Mouse (Mus musculus) midbrain, postnatal 0 days (tissue): ENCODE results near the gene Lrrc55. TPM values are rescaled to one million over a fixed set of nuclear protein-coding genes. Genes with fewer than 3 reads are reported as not detected.
"Not testable (repeated sequence)": the region's sequence is repeated elsewhere in the genome, so short reads cannot be mapped to it uniquely, and the experiment has no call there.

Source experiments
- ATAC-seq: fragments of 200-750 bp; cut with Nextera tagmentation; 2 replicates; pipeline ENCODE4 v1.8.0; 2017; ENCODE audit warnings: moderate number of reproducible peaks, mild to moderate bottlenecking, moderate TSS enrichment, moderate library complexity; ENCODE audit not compliant: low FRiP score
- DNase-seq: peaks from one replicate; pipeline ENCODE4 v3.0.0-alpha.2; 2015; ENCODE audit warnings: low spot score
- H3K27ac ChIP-seq: fragments of 300-500 bp; sonication (generic); 2 replicates; pipeline ENCODE4 v1.5.1; 2014; ENCODE audit warnings: low read depth, mild to moderate bottlenecking, low read length, mixed read lengths
- H3K27me3 ChIP-seq: fragments of 300-500 bp; sonication (generic); 2 replicates; pipeline ENCODE4 v1.6.1; 2014; ENCODE audit warnings: low read length, control low read depth, mixed read lengths; ENCODE audit not compliant: insufficient read depth
- H3K36me3 ChIP-seq: fragments of 300-500 bp; sonication (generic); 2 replicates; pipeline ENCODE4 v1.6.1; 2014; ENCODE audit warnings: low read length, control low read depth, mixed read lengths; ENCODE audit not compliant: insufficient read depth
- H3K4me1 ChIP-seq: fragments of 300-500 bp; sonication (generic); 2 replicates; pipeline ENCODE4 v1.6.1; 2014; ENCODE audit warnings: mild to moderate bottlenecking, control low read depth, antibody characterized with exemption, low read length, mixed read lengths; ENCODE audit not compliant: insufficient read depth
- H3K4me2 ChIP-seq: fragments of 300-500 bp; sonication (generic); 2 replicates; pipeline ENCODE4 v1.6.1; 2014; ENCODE audit warnings: low read depth, mild to moderate bottlenecking, low read length, mixed read lengths; ENCODE audit not compliant: poor library complexity, severe bottlenecking
- H3K4me3 ChIP-seq: fragments of 300-500 bp; sonication (generic); 2 replicates; pipeline ENCODE4 v1.5.1; 2014; ENCODE audit warnings: low read depth, mild to moderate bottlenecking, low read length, moderate library complexity
- H3K9ac ChIP-seq: fragments of 300-500 bp; sonication (generic); replicated peaks from 2 replicates; pipeline ENCODE4 v1.6.1; 2014; ENCODE audit warnings: mild to moderate bottlenecking, low read length, moderate library complexity, mixed read lengths; ENCODE audit not compliant: poor library complexity, severe bottlenecking
- H3K9me3 ChIP-seq: fragments of 300-500 bp; sonication (generic); 2 replicates; pipeline ENCODE4 v1.6.1; 2016; ENCODE audit warnings: low read length, control low read depth
- CTCF ChIP-seq: IDR thresholded peaks from 2 replicates; pipeline ENCODE4 v1.5.1; 2016; ENCODE audit warnings: antibody characterized with exemption, mild to moderate bottlenecking
- WGBS: fragments of 180-500 bp; shearing (Covaris S2); extraction: QIAGEN DNeasy Blood & Tissue Kit; methylation state at CpG from one replicate; pipeline ENCODE4 v1.1.7; 2014; 5-methylcytosine and 5-hydroxymethylcytosine counted together
- polyA plus RNA-seq: library from polyadenylated mRNA; unstranded; fragments of >200 nt; fragmentation: Nextera tagmentation; extraction: Ambion mirVana; gene quantifications from 2 replicates; pipeline ENCODE4 v1.2.1, GENCODE M21; 2015
- total RNA-seq: library from RNA; depleted of rRNA; stranded (reverse); fragments of >200 nt; gene quantifications from 2 replicates; pipeline ENCODE4 v1.2.3, GENCODE M21; 2014; rRNA removed

The Lrrc55 gene
- total RNA-seq = 29.6 and 32.3 TPM in 2 replicates
- polyA plus RNA-seq = 10.9 and 11.5 TPM in 2 replicates

GRCm38 (mm10) chr2:85196901-85197300 lies at the start of gene Lrrc55:
Lrrc55 (minus strand) TSS chr2:85197197.
- Histone ChIP-seq H3K27ac (peak within 1 kb of the TSS; percentile 74), H3K4me2 (peak within 1 kb of the TSS; percentile 66), H3K27me3 (no peaks in the 10 kb centered on the region), H3K9me3 (no peaks in the 10 kb centered on the region), H3K9ac (peak within 1 kb of the TSS; percentile 67), H3K4me3 (peak within 1 kb of the TSS; percentile 50), H3K4me1 (peaks cover 10% of the 10 kb centered on the region), H3K36me3 (no peaks in the 10 kb centered on the region)
- no peak for ATAC-seq
- DNase-seq = no peak
- 79% methylated on average over 1 of the region's 1 CpGs for whole genome bisulfite sequencing
- no peak for TF ChIP-seq CTCF

DNA sequence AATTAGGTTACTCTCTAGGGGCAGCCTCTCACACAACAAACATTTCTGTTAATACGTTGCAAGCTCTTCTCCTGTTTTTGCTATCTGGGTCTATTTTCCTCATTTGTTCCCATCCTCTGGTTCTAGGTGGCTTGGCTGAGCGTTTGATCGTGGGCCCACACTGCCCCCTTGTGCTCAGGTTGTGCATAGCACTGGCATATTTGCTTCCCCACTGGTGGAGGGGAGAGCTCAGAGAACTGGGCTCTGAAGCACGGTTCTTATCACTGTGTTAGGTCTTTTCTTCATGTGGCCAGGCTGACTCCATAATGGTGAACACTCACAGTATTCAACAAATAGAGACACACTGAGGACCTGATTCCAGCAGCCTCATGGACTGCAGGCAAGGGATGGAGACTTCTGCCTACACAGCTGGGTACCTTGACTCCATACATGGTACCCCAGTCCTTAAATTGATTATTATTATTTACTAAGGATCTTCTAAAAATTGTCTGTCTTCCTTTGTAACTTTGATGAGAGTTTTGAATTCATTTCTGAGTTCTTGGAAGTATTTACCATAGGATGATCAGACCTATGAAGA lies 49.6 kb upstream of the Lrrc55 start:
- TF ChIP-seq CTCF = peak; percentile 95
- H3K36me3 ChIP-seq = no peaks in the 10 kb centered on the region
- H3K9ac ChIP-seq = no peak overlapping the region
- H3K27me3 ChIP-seq = no peaks in the 10 kb centered on the region
- ATAC-seq (peak; percentile 71), DNase-seq (peak; percentile 73)
- no peaks in the 10 kb centered on the region for H3K4me1 ChIP-seq
- no peak overlapping the region for H3K4me3 ChIP-seq
- 4% methylated on average over 4 of the region's 4 CpGs for WGBS
- no peak overlapping the region for H3K27ac ChIP-seq
- no peak overlapping the region for H3K4me2 ChIP-seq
- H3K9me3 ChIP-seq = no peaks in the 10 kb centered on the region

DNA sequence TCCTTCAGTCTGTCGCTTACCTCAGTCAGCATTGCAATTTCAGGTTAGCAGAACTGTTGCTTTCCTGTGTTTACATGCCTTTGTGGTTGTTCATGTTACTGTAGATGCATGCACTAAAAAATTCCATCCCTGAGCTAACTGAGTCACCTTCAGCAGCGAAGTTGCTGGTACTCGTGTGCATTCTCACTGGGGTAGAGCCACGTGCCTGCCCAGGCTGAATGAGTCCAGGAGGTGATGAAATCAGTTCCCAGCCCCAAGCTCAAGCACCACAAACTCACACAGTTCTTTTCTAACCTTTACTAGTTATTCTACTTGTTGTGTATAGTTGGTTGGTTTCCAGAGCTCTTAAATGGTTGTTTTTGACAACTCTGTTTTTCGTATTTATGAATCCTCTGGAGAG lies 48.7 kb upstream of the Lrrc55 start:
- no peak overlapping the region for H3K4me3 ChIP-seq
- no peak overlapping the region for H3K4me2 ChIP-seq
- WGBS = 82% methylated on average over 5 of the region's 5 CpGs
- no peak for TF ChIP-seq CTCF
- ATAC-seq = no peak
- H3K27ac ChIP-seq = no peak overlapping the region
- no peaks in the 10 kb centered on the region for H3K4me1 ChIP-seq
- DNase-seq = no peak
- no peaks in the 10 kb centered on the region for H3K27me3 ChIP-seq
- no peaks in the 10 kb centered on the region for H3K9me3 ChIP-seq
- H3K36me3 ChIP-seq = no peaks in the 10 kb centered on the region
- H3K9ac ChIP-seq = no peak overlapping the region

DNA sequence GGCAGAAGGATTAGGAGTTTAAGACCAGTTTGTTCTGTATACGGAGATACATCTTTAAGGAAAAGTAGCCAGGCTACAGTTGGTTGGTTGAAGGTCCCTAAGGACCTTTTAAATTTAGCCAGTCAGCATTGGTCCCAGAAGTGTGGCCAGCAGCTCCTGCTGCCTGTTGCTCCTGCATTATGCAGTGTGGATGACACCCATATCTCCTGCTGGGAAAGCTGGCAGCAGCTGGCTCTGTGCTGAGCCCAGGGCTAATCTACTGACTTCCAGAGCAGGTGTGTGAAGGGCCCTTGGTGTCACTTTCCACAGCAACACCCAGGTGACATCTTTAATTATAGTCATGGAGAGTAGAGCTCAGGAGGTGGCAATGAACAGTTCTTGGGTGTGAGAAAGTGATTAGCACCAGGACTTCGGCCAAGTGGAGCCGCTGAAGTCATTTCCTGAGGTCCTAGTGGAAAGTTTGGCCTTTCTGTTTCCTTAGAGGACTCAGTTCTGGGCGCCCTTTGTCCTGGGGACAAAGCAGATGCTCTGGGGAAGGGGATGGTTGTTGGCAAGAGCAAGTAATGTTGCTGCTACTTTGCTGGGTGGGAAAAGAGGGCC lies 41.2 kb upstream of the Lrrc55 start:
- Histone ChIP-seq H3K4me2 (no peak overlapping the region), H3K27ac (no peak overlapping the region), H3K4me1 (no peaks in the 10 kb centered on the region), H3K36me3 (no peaks in the 10 kb centered on the region), H3K9me3 (no peaks in the 10 kb centered on the region), H3K9ac (no peak overlapping the region), H3K4me3 (no peak overlapping the region), H3K27me3 (no peaks in the 10 kb centered on the region)
- DNase-seq (peak; percentile 61), ATAC-seq (no peak)
- WGBS = 70% methylated on average over 4 of the region's 4 CpGs
- TF ChIP-seq CTCF = no peak

- WGBS = 88% methylated on average over 2 of the region's 2 CpGs
- H3K27ac ChIP-seq, H3K4me3 ChIP-seq, H3K27me3 ChIP-seq, H3K4me1 ChIP-seq, H3K36me3 ChIP-seq, H3K9me3 ChIP-seq, H3K9ac ChIP-seq, H3K4me2 ChIP-seq, ATAC-seq, DNase-seq: not testable (repeated sequence)
Observed at GRCm38 (mm10) chr2:85237231-85237630, 40.2 kb upstream of the Lrrc55 start.

GRCm38 (mm10) chr2:85230771-85231511 lies 33.9 kb upstream of the Lrrc55 start:
- ATAC-seq (no peak), DNase-seq (no peak)
- Histone ChIP-seq H3K9ac (no peak overlapping the region), H3K27me3 (no peaks in the 10 kb centered on the region), H3K4me3 (no peak overlapping the region), H3K27ac (no peak overlapping the region), H3K36me3 (no peaks in the 10 kb centered on the region), H3K4me1 (no peaks in the 10 kb centered on the region), H3K4me2 (no peak overlapping the region), H3K9me3 (no peaks in the 10 kb centered on the region)
- no peak for TF ChIP-seq CTCF
- WGBS = 74% methylated on average over 4 of the region's 4 CpGs
